Mouse (Mus musculus) embryonic facial prominence, embryonic 13.5 days (tissue): ENCODE results near the gene Gamt. TPM values are rescaled to one million over a fixed set of nuclear protein-coding genes. Genes with fewer than 3 reads are reported as not detected.

Experiments used
- ATAC-seq: fragments of 200-750 bp; cut with Nextera tagmentation; 2 replicates; pipeline ENCODE4 v1.8.0; 2017; ENCODE audit warnings: low read depth; ENCODE audit not compliant: insufficient number of reproducible peaks, insufficient read depth, low FRiP score, low TSS enrichment
- H3K27ac ChIP-seq: fragments of 300-500 bp; sonication (generic); 2 replicates; pipeline ENCODE4 v1.5.1; 2015; ENCODE audit warnings: moderate library complexity, mild to moderate bottlenecking, inconsistent platforms
- H3K27me3 ChIP-seq: fragments of 300-500 bp; sonication (generic); 2 replicates; pipeline ENCODE4 v1.6.1; 2015; ENCODE audit warnings: mild to moderate bottlenecking, inconsistent platforms
- H3K36me3 ChIP-seq: fragments of 300-500 bp; sonication (generic); 2 replicates; pipeline ENCODE4 v1.6.1; 2015; ENCODE audit warnings: mild to moderate bottlenecking, inconsistent platforms
- H3K4me1 ChIP-seq: fragments of 300-500 bp; sonication (generic); 2 replicates; pipeline ENCODE4 v1.6.1; 2015; ENCODE audit warnings: inconsistent platforms
- H3K4me2 ChIP-seq: fragments of 300-500 bp; sonication (generic); 2 replicates; pipeline ENCODE4 v1.6.1; 2015; ENCODE audit warnings: moderate library complexity, mild to moderate bottlenecking, inconsistent platforms
- H3K4me3 ChIP-seq: fragments of 300-500 bp; sonication (generic); 2 replicates; pipeline ENCODE4 v1.5.1; 2015; ENCODE audit warnings: mild to moderate bottlenecking, inconsistent platforms
- H3K9ac ChIP-seq: fragments of 300-500 bp; sonication (generic); 2 replicates; pipeline ENCODE4 v1.6.1; 2015; ENCODE audit warnings: mild to moderate bottlenecking, inconsistent platforms
- H3K9me3 ChIP-seq: fragments of 300-500 bp; sonication (generic); 2 replicates; pipeline ENCODE4 v1.6.1; 2016; ENCODE audit warnings: inconsistent platforms
- WGBS: fragments of 180-500 bp; shearing (Covaris S2); methylation state at CpG from one replicate; pipeline ENCODE4 v1.1.7; 2015; ENCODE audit warnings: mixed read lengths; 5-methylcytosine and 5-hydroxymethylcytosine counted together
- polyA plus RNA-seq: library from polyadenylated mRNA; unstranded; fragments of >200 nt; fragmentation: Nextera tagmentation; extraction: Ambion mirVana; gene quantifications from 2 replicates; pipeline ENCODE4 v1.2.1, GENCODE M21; 2015

The Gamt gene
- 27.2 and 33.6 TPM in 2 replicates for polyA plus RNA-seq

DNA sequence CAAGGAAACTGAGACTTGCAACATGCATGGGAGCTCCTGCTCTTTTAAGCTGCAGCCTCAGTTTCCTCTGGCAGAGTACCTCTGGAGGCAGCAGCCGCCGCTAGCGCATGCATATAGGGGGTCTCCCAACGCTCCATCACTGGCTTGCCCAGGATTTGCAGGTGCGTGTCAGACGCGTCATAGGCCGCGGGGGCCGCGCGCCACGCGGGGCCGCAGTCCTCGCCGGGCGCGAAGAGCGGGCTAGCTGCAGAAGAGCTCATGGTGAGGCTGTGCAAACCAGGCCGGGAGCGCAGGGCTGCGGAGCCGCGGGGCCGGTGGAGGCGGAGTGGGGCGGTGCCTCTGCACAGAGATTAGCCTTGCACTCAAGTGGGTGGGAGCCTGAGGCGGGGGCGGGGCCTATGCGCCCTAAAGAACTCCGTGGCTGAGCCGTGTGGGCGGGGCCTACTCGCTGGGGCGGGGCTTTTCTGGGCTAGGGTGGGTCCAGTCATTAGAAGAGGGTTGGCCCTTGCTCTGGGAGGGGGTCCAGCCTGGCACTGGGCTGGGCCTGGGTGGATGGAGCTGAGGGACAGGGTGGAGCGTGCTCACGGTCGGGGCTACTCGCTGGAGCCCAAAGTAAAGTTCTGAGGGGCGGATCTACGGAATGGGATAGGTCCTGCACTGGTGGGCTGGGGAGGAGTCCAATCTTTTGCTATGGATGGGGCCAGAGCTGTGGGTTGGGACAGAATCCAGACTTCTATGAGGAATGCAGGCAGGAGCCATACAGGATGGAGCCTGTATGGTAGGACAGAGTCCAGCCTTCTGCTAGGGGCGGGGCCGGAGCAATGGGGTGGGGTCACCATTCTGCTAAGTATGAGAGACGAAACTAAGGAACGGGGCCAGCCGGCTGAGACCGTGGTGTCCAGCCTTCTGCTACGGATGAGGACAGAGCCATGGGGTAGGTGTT is at the start of gene Gamt, which contains the start of gene Dazap1:
Gene Gamt (minus strand): TSS at position 371 of the 943 bp plus-strand sequence.
Gene Dazap1 (plus strand): TSS at position 845 of the 943 bp plus-strand sequence.
- H3K27me3 ChIP-seq = no peaks in the 10 kb centered on the region
- no peaks in the 10 kb centered on the region for H3K9me3 ChIP-seq
- H3K4me3 ChIP-seq = peak within 1 kb of the TSS; percentile 49
- peaks cover 32% of the 10 kb centered on the region for H3K36me3 ChIP-seq
- peak within 1 kb of the TSS; percentile 74 for H3K9ac ChIP-seq
- H3K4me2 ChIP-seq = peak within 1 kb of the TSS; percentile 77
- peak; percentile 91 for ATAC-seq
- peaks cover 34% of the 10 kb centered on the region for H3K4me1 ChIP-seq
- H3K27ac ChIP-seq = peak within 1 kb of the TSS; percentile 96
- WGBS = under 1% methylated on average over 49 of the region's 49 CpGs

- Histone ChIP-seq H3K36me3 (peaks cover 35% of the 10 kb centered on the region), H3K4me3 (no peak overlapping the region), H3K4me2 (peak overlapping the region; percentile 24; the same call in 1 of the 2 replicates), H3K27ac (no peak overlapping the region), H3K9ac (peak overlapping the region; percentile 21; the same call in 1 of the 2 replicates), H3K9me3 (no peaks in the 10 kb centered on the region), H3K4me1 (peaks cover 13% of the 10 kb centered on the region), H3K27me3 (peaks cover 72% of the 10 kb centered on the region)
- ATAC-seq = no peak
- WGBS = 16% methylated on average over 25 of the region's 25 CpGs
These were observed 44.0 kb upstream of the Gamt start for GRCm38 (mm10) chr10:80304862-80305261.

GRCm38 (mm10) chr10:80304458-80304857 is 43.6 kb upstream of the Gamt start:
- Histone ChIP-seq H3K9ac (peak overlapping the region; percentile 21; the same call in 1 of the 2 replicates), H3K4me2 (peak overlapping the region; percentile 24; the same call in 1 of the 2 replicates), H3K9me3 (no peaks in the 10 kb centered on the region), H3K36me3 (peaks cover 34% of the 10 kb centered on the region), H3K4me1 (peaks cover 15% of the 10 kb centered on the region), H3K27me3 (peaks cover 74% of the 10 kb centered on the region), H3K4me3 (no peak overlapping the region), H3K27ac (no peak overlapping the region)
- WGBS = 25% methylated on average over 12 of the region's 12 CpGs
- ATAC-seq = no peak

DNA sequence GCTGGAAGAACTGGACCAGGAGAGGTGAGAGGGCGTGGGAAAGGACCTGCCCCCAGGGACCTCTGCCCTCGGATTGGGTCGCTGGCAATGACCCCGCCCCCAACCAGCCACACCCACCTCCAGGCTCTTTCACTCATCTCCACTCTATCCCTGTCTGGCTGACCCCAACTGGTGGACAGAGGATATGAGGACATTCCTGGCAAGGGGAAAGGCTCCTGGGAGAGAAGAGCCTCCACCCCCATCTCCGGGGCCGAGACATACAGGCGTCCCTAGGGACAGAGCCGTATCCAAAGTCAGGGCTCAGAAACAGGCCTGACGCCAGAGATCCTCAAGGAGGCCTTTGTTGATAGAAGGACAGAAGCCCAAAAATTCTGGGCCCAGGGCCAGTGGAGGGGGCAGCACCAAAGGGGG is 41.7 kb upstream of the Gamt start:
- Histone ChIP-seq H3K4me2 (peak overlapping the region; percentile 3; the same call in 1 of the 2 replicates), H3K27me3 (peaks cover 89% of the 10 kb centered on the region), H3K9ac (no peak overlapping the region), H3K36me3 (peaks cover 14% of the 10 kb centered on the region), H3K9me3 (no peaks in the 10 kb centered on the region), H3K4me1 (peaks cover 21% of the 10 kb centered on the region), H3K27ac (no peak overlapping the region), H3K4me3 (no peak overlapping the region)
- no peak for ATAC-seq
- WGBS = 12% methylated on average over 9 of the region's 9 CpGs

DNA sequence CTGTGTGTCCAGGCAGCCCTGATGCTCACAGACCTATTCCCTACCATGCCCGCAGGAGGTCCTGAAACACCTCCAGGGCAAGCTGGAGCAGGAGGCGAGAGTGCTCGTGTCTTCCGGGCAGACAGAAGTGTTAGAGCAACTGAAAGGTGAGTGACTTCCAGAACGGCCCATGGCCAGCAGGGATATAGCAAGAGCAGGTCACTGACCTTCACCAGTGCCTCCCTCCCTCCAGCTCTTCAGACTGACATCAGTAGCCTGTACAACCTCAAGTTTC is 41.2 kb upstream of the Gamt start:
- Histone ChIP-seq H3K9ac (peak overlapping the region; percentile 61; the same call in 1 of the 2 replicates), H3K4me1 (peaks cover 21% of the 10 kb centered on the region), H3K27ac (no peak overlapping the region), H3K9me3 (no peaks in the 10 kb centered on the region), H3K4me3 (no peak overlapping the region), H3K27me3 (peaks cover 89% of the 10 kb centered on the region), H3K4me2 (peak overlapping the region; percentile 3; the same call in 1 of the 2 replicates), H3K36me3 (peaks cover 9% of the 10 kb centered on the region)
- 47% methylated on average over 5 of the region's 5 CpGs for WGBS
- no peak for ATAC-seq

GRCm38 (mm10) chr10:80301256-80302081 is 40.7 kb upstream of the Gamt start:
- H3K4me1 ChIP-seq = peaks cover 26% of the 10 kb centered on the region

DNA sequence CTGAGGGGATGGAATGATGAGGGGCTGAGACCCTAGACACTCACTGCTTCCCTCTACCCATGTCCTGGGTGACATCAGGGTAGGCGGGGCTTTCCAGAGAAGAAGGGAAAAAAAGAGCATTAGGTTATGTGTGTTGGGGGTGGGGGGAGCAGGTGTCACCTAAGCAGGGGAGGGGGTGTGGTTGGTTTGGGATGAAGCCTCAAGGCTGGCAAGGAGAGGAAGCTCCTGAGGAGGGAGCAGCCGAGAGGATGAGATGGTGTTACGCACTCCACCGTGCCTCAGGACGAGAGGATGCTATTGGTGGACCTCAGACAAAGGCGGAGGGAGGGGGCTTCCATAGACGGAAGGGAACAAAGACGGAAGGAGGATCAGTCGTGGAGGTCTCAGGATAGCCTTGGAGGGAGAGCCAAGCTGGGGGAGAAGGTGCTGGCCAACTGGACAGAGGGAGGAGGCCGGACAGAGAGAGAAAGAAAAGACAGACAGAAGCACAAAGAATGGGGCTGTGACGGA is 39.9 kb upstream of the Gamt start:
- Histone ChIP-seq H3K4me2 (peak overlapping the region; percentile 43), H3K27me3 (peaks cover 86% of the 10 kb centered on the region), H3K9ac (peak overlapping the region; percentile 61), H3K4me1 (peaks cover 33% of the 10 kb centered on the region), H3K36me3 (peaks cover 4% of the 10 kb centered on the region; the same call in 1 of the 2 replicates), H3K9me3 (no peaks in the 10 kb centered on the region), H3K27ac (no peak overlapping the region), H3K4me3 (peak overlapping the region; percentile 23)
- 19% methylated on average over 11 of the region's 11 CpGs for WGBS
- ATAC-seq = no peak

More at GRCm38 (mm10) chr10:80301256-80302081, 40.7 kb upstream of the Gamt start:
- Histone ChIP-seq H3K36me3 (peaks cover 4% of the 10 kb centered on the region; the same call in 1 of the 2 replicates), H3K27me3 (peaks cover 92% of the 10 kb centered on the region), H3K9me3 (no peaks in the 10 kb centered on the region), H3K4me2 (peak overlapping the region; percentile 43), H3K4me3 (peak overlapping the region; percentile 23), H3K27ac (no peak overlapping the region), H3K9ac (peak overlapping the region; percentile 61)
- ATAC-seq = no peak
- WGBS = 71% methylated on average over 10 of the region's 10 CpGs

DNA sequence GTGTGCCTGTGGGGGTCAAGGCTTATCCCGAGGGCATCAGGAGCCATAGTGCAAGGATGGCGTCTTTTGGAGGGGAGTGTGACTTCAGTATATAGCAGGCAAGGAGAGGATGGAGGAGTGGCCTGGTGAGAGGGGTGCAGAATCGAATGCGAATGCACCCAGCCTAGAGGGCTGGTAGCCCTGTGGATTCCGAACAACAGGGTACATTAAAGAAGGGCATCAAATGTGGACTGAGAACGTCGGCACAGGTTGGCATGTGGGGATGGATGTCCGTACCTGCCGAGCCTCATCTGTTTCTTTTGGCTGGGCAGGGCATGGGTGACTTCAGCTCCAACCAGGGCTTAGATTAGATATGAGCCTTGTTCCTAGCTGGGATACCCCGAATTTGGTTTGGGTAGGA is 39.0 kb upstream of the Gamt start:
- peaks cover 36% of the 10 kb centered on the region for H3K4me1 ChIP-seq
- H3K4me2 ChIP-seq = peak overlapping the region; percentile 55
- ATAC-seq = no peak
- H3K36me3 ChIP-seq = peaks cover 3% of the 10 kb centered on the region
- WGBS = 44% methylated on average over 10 of the region's 10 CpGs
- 0 out of 2 replicates have a peak overlapping the region, but pooled peaks have one; percentile 66 for H3K9ac ChIP-seq
- peaks cover 77% of the 10 kb centered on the region for H3K27me3 ChIP-seq
- H3K27ac ChIP-seq = no peak overlapping the region
- H3K4me3 ChIP-seq = peak overlapping the region; percentile 7; the same call in 1 of the 2 replicates
- H3K9me3 ChIP-seq = no peaks in the 10 kb centered on the region

DNA sequence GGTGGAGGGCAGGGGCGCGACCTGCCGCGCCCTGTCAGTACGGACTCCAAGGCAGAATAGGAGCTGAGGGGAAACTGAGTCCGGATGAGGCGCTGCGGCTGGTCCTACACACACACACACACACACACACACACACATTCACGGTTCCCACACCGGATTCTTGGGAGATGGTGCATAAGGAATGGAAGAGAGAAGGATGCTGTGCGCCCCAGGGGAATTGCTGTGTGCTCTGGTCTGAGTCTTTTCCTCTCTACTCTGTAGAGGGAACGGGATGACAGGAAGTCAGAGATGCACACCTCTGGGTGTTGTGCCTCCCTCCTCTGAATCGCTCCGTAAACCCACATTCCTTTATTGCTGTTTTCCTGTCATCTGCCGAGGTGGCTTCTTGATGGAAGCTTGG is 38.5 kb upstream of the Gamt start:
- Histone ChIP-seq H3K27me3 (peaks cover 72% of the 10 kb centered on the region), H3K9ac (peak overlapping the region; percentile 66)
- ATAC-seq = no peak

GRCm38 (mm10) chr10:80298571-80299281 is 37.9 kb upstream of the Gamt start:
- Histone ChIP-seq H3K27ac (no peak overlapping the region), H3K36me3 (peaks cover 14% of the 10 kb centered on the region), H3K4me1 (peaks cover 43% of the 10 kb centered on the region), H3K9me3 (no peaks in the 10 kb centered on the region), H3K4me3 (peak overlapping the region; percentile 36), H3K4me2 (peak overlapping the region; percentile 55), H3K9ac (peak overlapping the region; percentile 66), H3K27me3 (peaks cover 66% of the 10 kb centered on the region)
- 3% methylated on average over 26 of the region's 26 CpGs for WGBS
- ATAC-seq = peak; percentile 49; the same call in 1 of the 2 replicates

More for the DNA sequence above, 38.5 kb upstream of the Gamt start:
- 5% methylated on average over 15 of the region's 15 CpGs for WGBS
- Histone ChIP-seq H3K4me2 (peak overlapping the region; percentile 55), H3K4me3 (peak overlapping the region; percentile 36), H3K36me3 (peaks cover 8% of the 10 kb centered on the region), H3K27ac (no peak overlapping the region), H3K4me1 (peaks cover 37% of the 10 kb centered on the region), H3K9me3 (no peaks in the 10 kb centered on the region)
